Mouse (Mus musculus): ENCODE measurements at regions not wholly inside any gene's neighbourhood (a gene's known extent, or its start where the extent isn't known, plus 50 kb on each side); places are given as distances from the start of the nearest gene placed in this dataset.

GRCm38 (mm10) chr16:51119835-51120234, 528.9 kb upstream of the Ccdc54 start:
- no peak for TF ChIP-seq CTCF (IDR thresholded peaks at IDR 0.05; ENCODE audit: insufficient read depth, low read depth, low read length)
- no peak for TF ChIP-seq POLR2A (IDR thresholded peaks at IDR 0.05; ENCODE audit: insufficient read depth, low read depth, low read length)

Data from olfactory bulb, adult 2 months (tissue).